Mouse (Mus musculus) brain, embryonic 14.5 days (tissue): Measurements from ENCODE around the gene Gnai3.

ENCODE experiments used
- CTCF ChIP-seq: fragments of 200-500 bp; IDR thresholded peaks from 2 replicates; pipeline ENCODE4 v1.5.1; 2012; ENCODE audit warnings: inconsistent platforms, mild to moderate bottlenecking, moderate library complexity, borderline replicate concordance; ENCODE audit not compliant: insufficient read depth, insufficient read length; ENCODE audit errors: extremely low read depth
- POLR2A ChIP-seq: fragments of 200-500 bp; IDR thresholded peaks from 2 replicates; pipeline ENCODE4 v1.6.1; 2012; ENCODE audit warnings: mild to moderate bottlenecking, inconsistent platforms, borderline replicate concordance; ENCODE audit not compliant: poor library complexity, insufficient read depth, insufficient read length, severe bottlenecking; ENCODE audit errors: extremely low read depth

DNA sequence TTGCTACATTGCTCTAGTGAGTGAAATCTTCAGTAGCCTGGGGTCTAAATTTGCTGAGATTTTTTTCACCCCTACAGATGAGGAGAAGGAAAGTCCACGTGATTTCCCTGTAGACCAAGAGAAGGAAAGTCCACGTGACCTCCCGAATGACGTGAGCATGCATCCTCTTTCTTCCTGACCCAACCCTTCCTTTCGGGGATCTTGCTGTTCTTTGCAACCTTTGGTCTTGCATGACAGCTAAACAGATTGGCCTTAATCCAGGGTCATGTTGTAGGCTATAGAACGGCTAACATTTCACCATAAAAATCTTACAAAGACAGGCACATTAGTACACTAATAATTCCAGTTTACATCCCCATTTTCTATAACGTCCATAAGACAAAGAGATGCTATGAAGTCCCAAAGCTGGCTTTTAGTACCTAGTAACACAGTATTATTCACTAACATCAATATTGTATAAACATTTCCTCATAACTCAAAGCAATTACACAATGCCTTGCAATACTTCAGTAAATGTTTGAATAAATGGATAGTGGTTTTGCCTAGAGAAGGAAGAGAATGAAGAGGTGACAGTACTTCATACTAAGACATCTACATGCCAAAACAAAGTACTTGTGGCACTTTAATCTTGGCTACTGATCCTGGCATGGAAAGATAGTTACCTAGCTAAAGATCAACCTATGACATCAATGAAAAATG, 32.2 kb downstream of the Gnai3 start:
- TF ChIP-seq POLR2A = no peak
- TF ChIP-seq CTCF = no peak
